Mouse (Mus musculus): ENCODE measurements around the gene Nt5c2.

DNA sequence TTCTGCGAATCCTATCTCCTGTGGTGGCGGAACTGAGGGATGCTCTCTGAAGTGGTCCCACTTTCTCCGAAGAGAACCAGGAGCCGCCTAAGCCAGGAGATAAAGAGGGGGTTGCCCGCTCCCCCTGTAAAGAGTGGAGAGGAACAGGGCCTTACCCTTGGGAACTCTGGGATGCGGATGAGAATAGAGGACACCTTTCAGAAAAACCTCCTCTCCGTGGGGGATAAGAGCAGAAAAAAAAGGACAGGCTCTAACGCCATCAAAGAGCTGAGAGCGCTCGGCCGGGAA, 850 bp downstream of the Nt5c2 start:
- TF ChIP-seq CTCF (IDR thresholded peaks at IDR 0.05; ENCODE audit: insufficient read depth, low read length): no peak
- TF ChIP-seq POLR2A (IDR thresholded peaks at IDR 0.05; ENCODE audit: borderline replicate concordance, extremely low read depth, low read depth, low read length): no peak

Measured in lung, adult 2 months (tissue).